Mouse (Mus musculus): Measurements from ENCODE around the gene Prkcb. TPM values are rescaled to one million over a fixed set of nuclear protein-coding genes. Genes with fewer than 3 reads are reported as not detected.

Prkcb gene
- polyA plus RNA-seq, 1 experiment from 2014 or later, result 2.1 TPM

GRCm38 (mm10) chr7:122406625-122407024, 118.1 kb downstream of the Prkcb start:
- DNase-seq (ENCODE audit: low spot score) (no peak), ATAC-seq (replicated peaks; ENCODE audit: low FRiP score, low read depth) (no peak)
- no peaks in the 10 kb centered on the region for H3K9me3 ChIP-seq (replicated peaks; ENCODE audit: low read length)
- H3K4me2 ChIP-seq (ENCODE audit: low read length), result no peak overlapping the region
- TF ChIP-seq CTCF (IDR thresholded peaks at IDR 0.05; ENCODE audit: low read depth), result no peak
- H3K4me1 ChIP-seq (replicated peaks; ENCODE audit: insufficient read depth, low read length), result peaks cover 10% of the 10 kb centered on the region; the same call in 1 of the 2 replicates
- WGBS, result 70% methylated on average over 13 of the region's 13 CpGs
- H3K27me3 ChIP-seq (ENCODE audit: insufficient read depth, low read length), result no peaks in the 10 kb centered on the region
- no peaks in the 10 kb centered on the region for H3K36me3 ChIP-seq (ENCODE audit: insufficient read depth, low read length)
- no peak overlapping the region for H3K27ac ChIP-seq
- no peak overlapping the region for H3K4me3 ChIP-seq (replicated peaks; ENCODE audit: low read depth, low read length)
- no peak overlapping the region for H3K9ac ChIP-seq (ENCODE audit: low read depth, low read length)

DNA sequence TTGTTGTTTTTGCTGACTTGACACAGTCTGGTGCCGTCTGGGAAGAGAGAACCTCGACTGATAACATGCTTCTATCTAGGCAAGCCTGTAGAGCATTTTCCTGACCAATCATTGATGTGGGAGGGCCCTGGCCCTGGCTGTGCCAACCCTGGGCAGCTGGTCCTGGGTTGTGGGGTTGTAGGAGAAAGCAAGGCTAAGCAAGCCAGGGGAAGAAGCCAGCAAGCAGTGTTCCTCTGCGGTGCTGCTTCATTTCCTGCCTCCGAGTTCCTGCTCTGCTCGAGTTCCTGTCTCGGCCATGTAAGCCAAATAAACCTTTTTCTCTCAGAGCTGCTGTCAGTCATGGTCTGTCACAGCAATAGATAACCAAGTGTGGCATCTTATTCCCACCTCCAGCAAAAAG, 121.4 kb downstream of the Prkcb start:
- Histone ChIP-seq H3K9ac (ENCODE audit: low read depth, low read length) (no peak overlapping the region), H3K4me1 (replicated peaks; ENCODE audit: insufficient read depth, low read length) (peaks cover 3% of the 10 kb centered on the region; the same call in 1 of the 2 replicates), H3K27ac (no peak overlapping the region), H3K4me2 (ENCODE audit: low read length) (no peak overlapping the region), H3K27me3 (ENCODE audit: insufficient read depth, low read length) (no peaks in the 10 kb centered on the region), H3K9me3 (replicated peaks; ENCODE audit: low read length) (no peaks in the 10 kb centered on the region), H3K36me3 (ENCODE audit: insufficient read depth, low read length) (no peaks in the 10 kb centered on the region), H3K4me3 (replicated peaks; ENCODE audit: low read depth, low read length) (no peak overlapping the region)
- WGBS, result 70% methylated on average over 6 of the region's 6 CpGs
- no peak for ATAC-seq (replicated peaks; ENCODE audit: low FRiP score, low read depth)
- no peak for TF ChIP-seq CTCF (IDR thresholded peaks at IDR 0.05; ENCODE audit: low read depth)
- DNase-seq (ENCODE audit: low spot score), result no peak

- Histone ChIP-seq H3K4me2 (ENCODE audit: low read length) (no peak overlapping the region), H3K4me1 (replicated peaks; ENCODE audit: insufficient read depth, low read length) (no peaks in the 10 kb centered on the region), H3K27me3 (ENCODE audit: insufficient read depth, low read length) (no peaks in the 10 kb centered on the region), H3K4me3 (replicated peaks; ENCODE audit: low read depth, low read length) (no peak overlapping the region), H3K9me3 (replicated peaks; ENCODE audit: low read length) (no peaks in the 10 kb centered on the region), H3K36me3 (ENCODE audit: insufficient read depth, low read length) (no peaks in the 10 kb centered on the region), H3K27ac (no peak overlapping the region), H3K9ac (ENCODE audit: low read depth, low read length) (no peak overlapping the region)
- no peak for ATAC-seq (replicated peaks; ENCODE audit: low FRiP score, low read depth)
- TF ChIP-seq CTCF (IDR thresholded peaks at IDR 0.05; ENCODE audit: low read depth), result no peak
- DNase-seq (ENCODE audit: low spot score), result no peak
- WGBS, result 77% methylated on average over 3 of the region's 3 CpGs
These were observed 122.3 kb downstream of the Prkcb start for GRCm38 (mm10) chr7:122410873-122411272.

- Histone ChIP-seq H3K4me3 (replicated peaks; ENCODE audit: low read depth, low read length) (no peak overlapping the region), H3K27ac (no peak overlapping the region), H3K4me1 (replicated peaks; ENCODE audit: insufficient read depth, low read length) (no peaks in the 10 kb centered on the region), H3K36me3 (ENCODE audit: insufficient read depth, low read length) (no peaks in the 10 kb centered on the region), H3K9ac (ENCODE audit: low read depth, low read length) (no peak overlapping the region), H3K4me2 (ENCODE audit: low read length) (no peak overlapping the region), H3K27me3 (ENCODE audit: insufficient read depth, low read length) (no peaks in the 10 kb centered on the region), H3K9me3 (replicated peaks; ENCODE audit: low read length) (no peaks in the 10 kb centered on the region)
- 90% methylated on average over 6 of the region's 6 CpGs for WGBS
- no peak for TF ChIP-seq CTCF (IDR thresholded peaks at IDR 0.05; ENCODE audit: low read depth)
- no peak for DNase-seq (ENCODE audit: low spot score)
- no peak for ATAC-seq (replicated peaks; ENCODE audit: low FRiP score, low read depth)
These were observed 124.7 kb downstream of the Prkcb start for GRCm38 (mm10) chr7:122413231-122413630.

GRCm38 (mm10) chr7:122414146-122414545, 125.6 kb downstream of the Prkcb start:
- H3K4me1 ChIP-seq (replicated peaks; ENCODE audit: insufficient read depth, low read length), result no peaks in the 10 kb centered on the region
- H3K9ac ChIP-seq (ENCODE audit: low read depth, low read length), result no peak overlapping the region
- ATAC-seq (replicated peaks; ENCODE audit: low FRiP score, low read depth) (no peak), DNase-seq (ENCODE audit: low spot score) (no peak)
- no peak overlapping the region for H3K4me2 ChIP-seq (ENCODE audit: low read length)
- H3K9me3 ChIP-seq (replicated peaks; ENCODE audit: low read length), result no peaks in the 10 kb centered on the region
- WGBS, result 86% methylated on average over 10 of the region's 10 CpGs
- no peak for TF ChIP-seq CTCF (IDR thresholded peaks at IDR 0.05; ENCODE audit: low read depth)
- no peak overlapping the region for H3K4me3 ChIP-seq (replicated peaks; ENCODE audit: low read depth, low read length)
- no peaks in the 10 kb centered on the region for H3K27me3 ChIP-seq (ENCODE audit: insufficient read depth, low read length)
- H3K27ac ChIP-seq, result no peak overlapping the region
- no peaks in the 10 kb centered on the region for H3K36me3 ChIP-seq (ENCODE audit: insufficient read depth, low read length)

DNA sequence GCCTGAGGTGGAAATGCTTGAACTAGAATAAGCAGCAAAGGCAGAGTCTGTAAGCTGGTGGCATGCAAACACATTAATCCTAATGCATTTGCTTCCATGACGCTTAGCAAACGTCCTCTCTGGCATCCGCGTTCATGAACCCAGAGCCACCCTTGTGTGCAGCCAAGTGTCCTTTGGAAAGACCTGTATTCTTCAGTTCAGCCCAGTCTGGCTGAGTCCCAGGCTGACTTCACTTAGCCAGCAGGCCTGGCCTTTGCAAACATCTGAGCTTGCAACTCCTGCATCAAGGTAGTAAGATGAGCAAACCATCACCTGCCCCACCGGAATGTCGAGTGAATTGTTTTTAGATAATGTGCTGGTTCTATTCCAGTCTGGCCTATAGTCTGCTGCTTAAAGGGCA, 126.1 kb downstream of the Prkcb start:
- no peaks in the 10 kb centered on the region for H3K27me3 ChIP-seq (ENCODE audit: insufficient read depth, low read length)
- H3K9ac ChIP-seq (ENCODE audit: low read depth, low read length), result no peak overlapping the region
- DNase-seq (ENCODE audit: low spot score), result no peak
- no peak overlapping the region for H3K4me2 ChIP-seq (ENCODE audit: low read length)
- ATAC-seq (replicated peaks; ENCODE audit: low FRiP score, low read depth), result no peak
- H3K4me1 ChIP-seq (replicated peaks; ENCODE audit: insufficient read depth, low read length), result no peaks in the 10 kb centered on the region
- WGBS, result 77% methylated on average over 6 of the region's 6 CpGs
- TF ChIP-seq CTCF (IDR thresholded peaks at IDR 0.05; ENCODE audit: low read depth), result no peak
- no peak overlapping the region for H3K4me3 ChIP-seq (replicated peaks; ENCODE audit: low read depth, low read length)
- no peaks in the 10 kb centered on the region for H3K9me3 ChIP-seq (replicated peaks; ENCODE audit: low read length)
- H3K36me3 ChIP-seq (ENCODE audit: insufficient read depth, low read length), result no peaks in the 10 kb centered on the region
- H3K27ac ChIP-seq, result no peak overlapping the region

DNA sequence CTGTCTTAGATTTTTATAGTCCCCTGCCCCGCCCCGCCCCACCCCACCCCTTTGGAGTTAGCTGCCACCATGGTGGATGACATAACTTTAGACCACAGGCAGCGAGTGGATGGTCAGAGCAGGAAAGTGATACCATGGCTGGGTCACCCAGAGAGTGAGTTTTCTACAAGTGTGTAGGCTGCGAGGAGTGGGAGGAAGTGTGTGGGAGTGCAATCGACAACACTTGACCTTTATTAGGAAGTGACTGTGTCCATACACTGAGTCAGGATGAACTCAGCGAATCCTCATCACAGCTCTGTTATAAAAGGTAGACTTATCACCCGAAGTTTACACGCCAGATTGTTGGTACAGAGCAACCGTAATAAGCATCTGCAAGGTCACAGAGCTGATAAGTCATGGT, 126.8 kb downstream of the Prkcb start:
- no peak for TF ChIP-seq CTCF (IDR thresholded peaks at IDR 0.05; ENCODE audit: low read depth)
- no peaks in the 10 kb centered on the region for H3K9me3 ChIP-seq (replicated peaks; ENCODE audit: low read length)
- H3K27me3 ChIP-seq (ENCODE audit: insufficient read depth, low read length), result no peaks in the 10 kb centered on the region
- DNase-seq (ENCODE audit: low spot score) (no peak), ATAC-seq (replicated peaks; ENCODE audit: low FRiP score, low read depth) (no peak)
- no peak overlapping the region for H3K9ac ChIP-seq (ENCODE audit: low read depth, low read length)
- H3K27ac ChIP-seq, result no peak overlapping the region
- 56% methylated on average over 9 of the region's 9 CpGs for WGBS
- H3K36me3 ChIP-seq (ENCODE audit: insufficient read depth, low read length), result no peaks in the 10 kb centered on the region
- no peak overlapping the region for H3K4me2 ChIP-seq (ENCODE audit: low read length)
- no peaks in the 10 kb centered on the region for H3K4me1 ChIP-seq (replicated peaks; ENCODE audit: insufficient read depth, low read length)
- H3K4me3 ChIP-seq (replicated peaks; ENCODE audit: low read depth, low read length), result no peak overlapping the region
